Mouse (Mus musculus): ENCODE data around the gene Mybpc2.

- TF ChIP-seq POLR2A (IDR thresholded peaks at IDR 0.05; ENCODE audit: insufficient read length, low read depth) (peak; percentile 25), TCF3 (IDR thresholded peaks at IDR 0.05; ENCODE audit: insufficient read length, low read depth) (no peak), CEBPB (IDR thresholded peaks at IDR 0.05; ENCODE audit: insufficient read depth, poor library complexity, severe bottlenecking) (no peak), MYOG (IDR thresholded peaks at IDR 0.05; ENCODE audit: control insufficient read depth in 1 of 3, insufficient read depth in 1 of 3, insufficient read length in 2 of 3, low read depth in 2 of 3) (no peak), USF1 (IDR thresholded peaks at IDR 0.05; ENCODE audit: low read depth) (no peak), TCF12 (IDR thresholded peaks at IDR 0.05; ENCODE audit: insufficient read depth, poor library complexity, severe bottlenecking) (no peak), POLR2AphosphoS2 (IDR thresholded peaks at IDR 0.05; ENCODE audit: insufficient read length, low read depth) (no peak), REST (IDR thresholded peaks at IDR 0.05; ENCODE audit: insufficient read depth, insufficient read length) (no peak), MAX (IDR thresholded peaks at IDR 0.05; ENCODE audit: low read depth) (no peak), E2F4 (IDR thresholded peaks at IDR 0.05; ENCODE audit: insufficient read depth) (no peak), SRF (IDR thresholded peaks at IDR 0.05; ENCODE audit: control insufficient read depth, insufficient read length, low read depth) (no peak)
These were observed 1.4 kb downstream of the Mybpc2 start for GRCm38 (mm10) chr7:44523056-44523455.
